Mouse (Mus musculus): Measurements from ENCODE around the gene 2310011J03Rik. TPM values are rescaled to one million over a fixed set of nuclear protein-coding genes. Genes with fewer than 3 reads are reported as not detected.

2310011J03Rik gene
- polyA plus RNA-seq, 1 experiment, result 25.7 TPM

- H3K4me1 ChIP-seq (ENCODE audit: control insufficient read depth, insufficient read depth, insufficient read length, low read length), result no peaks in the 10 kb centered on the region; the same call in 1 of the 2 replicates
- H3K4me3 ChIP-seq (ENCODE audit: insufficient read depth, low read depth, low read length), result peak within 1 kb of the TSS; percentile 55
- H3K27ac ChIP-seq (replicated peaks; ENCODE audit: low read depth, low read length), result no peak within 1 kb of the TSS
These were observed 24.5 kb downstream of the 2310011J03Rik start, which contains the start of gene Apc2 for GRCm38 (mm10) chr10:80295618-80296425. Apc2 (plus strand) TSS chr10:80295977.

GRCm38 (mm10) chr10:80294788-80295303, 25.5 kb downstream of the 2310011J03Rik start:
- Histone ChIP-seq H3K4me1 (ENCODE audit: control insufficient read depth, insufficient read depth, insufficient read length, low read length) (no peaks in the 10 kb centered on the region; the same call in 1 of the 2 replicates), H3K27ac (replicated peaks; ENCODE audit: low read depth, low read length) (no peak overlapping the region), H3K4me3 (ENCODE audit: insufficient read depth, low read depth, low read length) (no peak overlapping the region)

- Histone ChIP-seq H3K27ac (replicated peaks; ENCODE audit: low read depth, low read length) (no peak overlapping the region), H3K4me1 (ENCODE audit: control insufficient read depth, insufficient read depth, insufficient read length, low read length) (no peaks in the 10 kb centered on the region; the same call in 1 of the 2 replicates), H3K4me3 (ENCODE audit: insufficient read depth, low read depth, low read length) (no peak overlapping the region)
These were observed 26.0 kb downstream of the 2310011J03Rik start for GRCm38 (mm10) chr10:80294311-80294710.

GRCm38 (mm10) chr10:80293325-80293724, 27.0 kb downstream of the 2310011J03Rik start:
- H3K27ac ChIP-seq (replicated peaks; ENCODE audit: low read depth, low read length), result no peak overlapping the region
- H3K4me1 ChIP-seq (ENCODE audit: control insufficient read depth, insufficient read depth, insufficient read length, low read length), result no peaks in the 10 kb centered on the region; the same call in 1 of the 2 replicates
- H3K4me3 ChIP-seq (ENCODE audit: insufficient read depth, low read depth, low read length), result peak overlapping the region; percentile 76

GRCm38 (mm10) chr10:80292251-80293146, 27.8 kb downstream of the 2310011J03Rik start, which contains the start of gene Rps15:
Rps15 (plus strand) TSS chr10:80292453.
- H3K4me1 ChIP-seq (ENCODE audit: control insufficient read depth, insufficient read depth, insufficient read length, low read length), result no peaks in the 10 kb centered on the region; the same call in 1 of the 2 replicates
- H3K4me3 ChIP-seq (ENCODE audit: insufficient read depth, low read depth, low read length), result peak within 1 kb of the TSS; percentile 76
- peak within 1 kb of the TSS; percentile 51 for H3K27ac ChIP-seq (replicated peaks; ENCODE audit: low read depth, low read length)

- no peaks in the 10 kb centered on the region; the same call in 1 of the 2 replicates for H3K4me1 ChIP-seq (ENCODE audit: control insufficient read depth, insufficient read depth, insufficient read length, low read length)
- no peak overlapping the region for H3K27ac ChIP-seq (replicated peaks; ENCODE audit: low read depth, low read length)
- H3K4me3 ChIP-seq (ENCODE audit: insufficient read depth, low read depth, low read length), result no peak overlapping the region
These were observed 31.7 kb downstream of the 2310011J03Rik start for GRCm38 (mm10) chr10:80288657-80289056.

- Histone ChIP-seq H3K27ac (replicated peaks; ENCODE audit: low read depth, low read length) (no peak overlapping the region), H3K4me3 (ENCODE audit: insufficient read depth, low read depth, low read length) (no peak overlapping the region), H3K4me1 (ENCODE audit: control insufficient read depth, insufficient read depth, insufficient read length, low read length) (peaks cover 1% of the 10 kb centered on the region; the same call in 1 of the 2 replicates)
These were observed 32.2 kb downstream of the 2310011J03Rik start for GRCm38 (mm10) chr10:80288097-80288496.

GRCm38 (mm10) chr10:80285222-80286070, 34.9 kb downstream of the 2310011J03Rik start:
- no peak overlapping the region for H3K4me3 ChIP-seq (ENCODE audit: insufficient read depth, low read depth, low read length)
- no peak overlapping the region for H3K27ac ChIP-seq (replicated peaks; ENCODE audit: low read depth, low read length)
- peaks cover 5% of the 10 kb centered on the region; the same call in 1 of the 2 replicates for H3K4me1 ChIP-seq (ENCODE audit: control insufficient read depth, insufficient read depth, insufficient read length, low read length)

GRCm38 (mm10) chr10:80282481-80283441, 37.6 kb downstream of the 2310011J03Rik start:
- H3K4me1 ChIP-seq (ENCODE audit: control insufficient read depth, insufficient read depth, insufficient read length, low read length), result peaks cover 5% of the 10 kb centered on the region; the same call in 1 of the 2 replicates
- H3K27ac ChIP-seq (replicated peaks; ENCODE audit: low read depth, low read length), result peak overlapping the region; percentile 11; the same call in 1 of the 2 replicates
- no peak overlapping the region for H3K4me3 ChIP-seq (ENCODE audit: insufficient read depth, low read depth, low read length)

GRCm38 (mm10) chr10:80281921-80282371, 38.4 kb downstream of the 2310011J03Rik start:
- Histone ChIP-seq H3K4me1 (ENCODE audit: control insufficient read depth, insufficient read depth, insufficient read length, low read length) (peaks cover 5% of the 10 kb centered on the region; the same call in 1 of the 2 replicates), H3K27ac (replicated peaks; ENCODE audit: low read depth, low read length) (peak overlapping the region; percentile 11), H3K4me3 (ENCODE audit: insufficient read depth, low read depth, low read length) (no peak overlapping the region)

GRCm38 (mm10) chr10:80281304-80281703, 39.0 kb downstream of the 2310011J03Rik start:
- H3K4me1 ChIP-seq (ENCODE audit: control insufficient read depth, insufficient read depth, insufficient read length, low read length), result peaks cover 5% of the 10 kb centered on the region; the same call in 1 of the 2 replicates
- H3K27ac ChIP-seq (replicated peaks; ENCODE audit: low read depth, low read length), result peak overlapping the region; percentile 56
- H3K4me3 ChIP-seq (ENCODE audit: insufficient read depth, low read depth, low read length), result no peak overlapping the region

- Histone ChIP-seq H3K4me1 (ENCODE audit: control insufficient read depth, insufficient read depth, insufficient read length, low read length) (peaks cover 5% of the 10 kb centered on the region; the same call in 1 of the 2 replicates), H3K27ac (replicated peaks; ENCODE audit: low read depth, low read length) (no peak overlapping the region)
These were observed 41.1 kb downstream of the 2310011J03Rik start for GRCm38 (mm10) chr10:80279273-80279672.

GRCm38 (mm10) chr10:80278390-80278789, 41.9 kb downstream of the 2310011J03Rik start:
- Histone ChIP-seq H3K4me3 (ENCODE audit: insufficient read depth, low read depth, low read length) (no peak overlapping the region), H3K27ac (replicated peaks; ENCODE audit: low read depth, low read length) (no peak overlapping the region), H3K4me1 (ENCODE audit: control insufficient read depth, insufficient read depth, insufficient read length, low read length) (peaks cover 12% of the 10 kb centered on the region; the same call in 1 of the 2 replicates)

More at GRCm38 (mm10) chr10:80279273-80279672, 41.1 kb downstream of the 2310011J03Rik start:
- no peak overlapping the region for H3K4me3 ChIP-seq (ENCODE audit: insufficient read depth, low read depth, low read length)

Measured in brown adipose tissue, adult 24 weeks (tissue).